Mouse (Mus musculus): ENCODE results near the gene 3110082I17Rik. TPM values are rescaled to one million over a fixed set of nuclear protein-coding genes. Genes with fewer than 3 reads are reported as not detected.

The 3110082I17Rik gene
- total and polyA plus RNA-seq, 3 experiments = 41.2 to 100.0 (median 46.9) TPM

- no peaks in the 10 kb centered on the region for H3K27me3 ChIP-seq (replicated peaks)
- peaks cover 7 to 9% of the 10 kb centered on the region in 2 experiments; a peak in 3 of 4 replicates for H3K4me1 ChIP-seq (ENCODE audit: control insufficient read depth in 1 of 2, insufficient read depth in 2 of 2)
- no peak overlapping the region for H3K4me2 ChIP-seq (ENCODE audit: insufficient read depth, low read depth, poor library complexity, severe bottlenecking)
- TF ChIP-seq MAFK (IDR thresholded peaks at IDR 0.05; ENCODE audit: insufficient replicate concordance, low read length) (no peak), TBP (conservative IDR thresholded peaks at IDR 0.05; ENCODE audit: low read depth, low read length) (no peak), MAX (IDR thresholded peaks at IDR 0.05; ENCODE audit: low read length) (no peak), SIN3A (IDR thresholded peaks at IDR 0.05; ENCODE audit: low read length) (no peak), ETS1 (conservative IDR thresholded peaks at IDR 0.05; ENCODE audit: low read depth, low read length) (no peak), JUN (IDR thresholded peaks at IDR 0.05; ENCODE audit: insufficient read depth, low read depth, low read length) (no peak), CTCF (conservative IDR thresholded peaks at IDR 0.05 in 1 of 2, IDR thresholded peaks at IDR 0.05 in 1 of 2; ENCODE audit: low read depth in 2 of 2, low read length in 2 of 2) (no peak), NELFE (IDR thresholded peaks at IDR 0.05; ENCODE audit: low read depth, low read length) (no peak), EP300 (IDR thresholded peaks at IDR 0.05; ENCODE audit: low read length) (no peak), ELF1 (IDR thresholded peaks at IDR 0.05; ENCODE audit: low read depth, low read length) (no peak), MEF2A (IDR thresholded peaks at IDR 0.05; ENCODE audit: borderline replicate concordance, low read depth, low read length) (no peak), JUND (conservative IDR thresholded peaks at IDR 0.05; ENCODE audit: low read depth, low read length) (no peak), BHLHE40 (IDR thresholded peaks at IDR 0.05; ENCODE audit: low read depth, low read length) (no peak), NRF1 (IDR thresholded peaks at IDR 0.05; ENCODE audit: low read depth, low read length) (no peak), ZMIZ1 (IDR thresholded peaks at IDR 0.05; ENCODE audit: low read depth, low read length) (no peak), ZKSCAN1 (IDR thresholded peaks at IDR 0.05; ENCODE audit: borderline replicate concordance, low read depth, low read length) (no peak), RCOR1 (conservative IDR thresholded peaks at IDR 0.05; ENCODE audit: low read depth, low read length) (no peak)
- no peak overlapping the region for H3K27ac ChIP-seq (ENCODE audit: insufficient read depth, low read depth)
- dilution Hi-C loops (cut with MboI; ENCODE audit: extremely low pct_ligation_motif_present, extremely low pct_unique_long_range_greater_than_20kb, low sequenced_read_pairs) (no loop called here), in situ Hi-C loops (cut with MboI; ENCODE audit: low pct_ligation_motif_present, low pct_unique_long_range_greater_than_20kb, low sequenced_read_pairs) (loop anchor here (25.0 kb wide), 1 partner anchor 88 kb away; the partner anchor contains the start of gene 3110082I17Rik)
- H3K79me2 ChIP-seq (replicated peaks; ENCODE audit: control insufficient read depth, extremely low read depth, insufficient read depth, poor library complexity, severe bottlenecking) = no peaks in the 10 kb centered on the region
- no peak overlapping the region for H3K4me3 ChIP-seq (replicated peaks in 1 of 3; ENCODE audit: low read depth in 2 of 3, low read length in 2 of 3, poor library complexity in 1 of 3)
- DNase-seq (ENCODE audit: extremely low read depth) = no peak
- no peaks in the 10 kb centered on the region for H3K9me3 ChIP-seq (replicated peaks; ENCODE audit: low read length)
- peaks cover 0 to 35% of the 10 kb centered on the region in 2 experiments for H3K36me3 ChIP-seq (replicated peaks in 1 of 2; ENCODE audit: control insufficient read depth in 1 of 2, insufficient read depth in 1 of 2, low read length in 1 of 2)
- H3K9ac ChIP-seq (ENCODE audit: insufficient read depth, low read depth) = no peak overlapping the region
Observed at GRCm38 (mm10) chr5:139373889-139374444, 86.4 kb downstream of the 3110082I17Rik start.

- H3K4me2 ChIP-seq (ENCODE audit: insufficient read depth, low read depth, poor library complexity, severe bottlenecking) = no peak overlapping the region
- H3K79me2 ChIP-seq (replicated peaks; ENCODE audit: control insufficient read depth, extremely low read depth, insufficient read depth, poor library complexity, severe bottlenecking) = no peaks in the 10 kb centered on the region
- H3K36me3 ChIP-seq (replicated peaks in 1 of 2; ENCODE audit: control insufficient read depth in 1 of 2, insufficient read depth in 1 of 2, low read length in 1 of 2) = peaks cover 0 to 41% of the 10 kb centered on the region in 2 experiments
- no peaks in the 10 kb centered on the region for H3K9me3 ChIP-seq (replicated peaks; ENCODE audit: low read length)
- no peaks in the 10 kb centered on the region for H3K27me3 ChIP-seq (replicated peaks)
- dilution Hi-C loops (cut with MboI; ENCODE audit: extremely low pct_ligation_motif_present, extremely low pct_unique_long_range_greater_than_20kb, low sequenced_read_pairs) = no loop called here
- no peak overlapping the region for H3K9ac ChIP-seq (ENCODE audit: insufficient read depth, low read depth)
- no peak overlapping the region for H3K4me3 ChIP-seq (replicated peaks in 1 of 3; ENCODE audit: low read depth in 2 of 3, low read length in 2 of 3, poor library complexity in 1 of 3)
- DNase-seq (ENCODE audit: extremely low read depth) = no peak
- peaks cover 7 to 17% of the 10 kb centered on the region in 2 experiments for H3K4me1 ChIP-seq (ENCODE audit: control insufficient read depth in 1 of 2, insufficient read depth in 2 of 2)
- H3K27ac ChIP-seq (ENCODE audit: insufficient read depth, low read depth) = no peak overlapping the region
- in situ Hi-C loops (cut with MboI; ENCODE audit: low pct_ligation_motif_present, low pct_unique_long_range_greater_than_20kb, low sequenced_read_pairs) = loop anchor here (25.0 kb wide), 1 partner anchor 89 kb away; the partner anchor contains the start of gene 3110082I17Rik
- TF ChIP-seq NRF1 (IDR thresholded peaks at IDR 0.05; ENCODE audit: low read depth, low read length) = no peak
- TF ChIP-seq HCFC1 (IDR thresholded peaks at IDR 0.05; ENCODE audit: low read depth, low read length) = no peak
- no peak for TF ChIP-seq ZKSCAN1 (IDR thresholded peaks at IDR 0.05; ENCODE audit: borderline replicate concordance, low read depth, low read length)
- no peak for TF ChIP-seq CTCF (conservative IDR thresholded peaks at IDR 0.05 in 1 of 2, IDR thresholded peaks at IDR 0.05 in 1 of 2; ENCODE audit: low read depth in 2 of 2, low read length in 2 of 2)
- no peak for TF ChIP-seq TBP (conservative IDR thresholded peaks at IDR 0.05; ENCODE audit: low read depth, low read length)
- no peak for TF ChIP-seq MAZ (IDR thresholded peaks at IDR 0.05; ENCODE audit: low read depth, low read length)
- TF ChIP-seq GABPA (IDR thresholded peaks at IDR 0.05; ENCODE audit: insufficient replicate concordance, low read depth, low read length) = no peak
- TF ChIP-seq PAX5 (IDR thresholded peaks at IDR 0.05; ENCODE audit: low read length) = no peak
- no peak for TF ChIP-seq E2F4 (IDR thresholded peaks at IDR 0.05; ENCODE audit: insufficient replicate concordance, low read depth, low read length)
- TF ChIP-seq ELF1 (IDR thresholded peaks at IDR 0.05; ENCODE audit: low read depth, low read length) = no peak
- TF ChIP-seq ETS1 (conservative IDR thresholded peaks at IDR 0.05; ENCODE audit: low read depth, low read length) = no peak
- no peak for TF ChIP-seq POLR2A (IDR thresholded peaks at IDR 0.05; ENCODE audit: low read depth, low read length)
- no peak for TF ChIP-seq USF2 (conservative IDR thresholded peaks at IDR 0.05; ENCODE audit: low read depth, low read length)
- no peak for TF ChIP-seq RCOR1 (conservative IDR thresholded peaks at IDR 0.05; ENCODE audit: low read depth, low read length)
- TF ChIP-seq MAFK (IDR thresholded peaks at IDR 0.05; ENCODE audit: insufficient replicate concordance, low read length) = no peak
Observed at GRCm38 (mm10) chr5:139373126-139373525, 87.2 kb downstream of the 3110082I17Rik start.

Measured in CH12.LX (cell line).